In the genomic region with DNA sequence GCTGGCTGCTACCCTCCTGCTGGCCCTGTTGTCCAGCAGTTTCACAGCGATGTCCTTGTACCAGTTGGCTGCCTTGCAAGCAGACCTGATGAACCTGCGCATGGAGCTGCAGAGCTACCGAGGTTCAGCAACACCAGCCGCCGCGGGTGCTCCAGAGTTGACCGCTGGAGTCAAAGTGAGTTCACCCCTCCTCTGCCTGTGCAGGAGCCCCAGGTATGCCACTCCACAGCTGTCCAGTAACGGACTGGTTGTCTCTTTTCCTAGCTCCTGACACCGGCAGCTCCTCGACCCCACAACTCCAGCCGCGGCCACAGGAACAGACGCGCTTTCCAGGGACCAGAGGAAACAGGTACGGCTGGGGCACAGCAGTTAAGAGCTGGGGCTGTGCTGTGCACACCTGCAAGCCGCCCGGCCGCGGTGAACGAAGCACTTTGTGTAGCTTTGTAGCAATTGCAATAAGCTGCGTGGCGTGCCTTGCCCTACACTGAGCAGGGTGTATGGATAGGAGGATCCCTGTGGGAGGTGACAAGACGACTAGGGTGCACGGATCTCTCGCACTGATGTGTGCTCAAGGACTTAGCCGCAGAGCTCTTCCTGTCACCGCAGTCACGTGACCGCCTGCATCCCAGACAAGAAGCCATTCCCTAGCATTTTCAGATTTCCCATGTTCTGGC, we compare ENCODE assay signal across 8 mouse cellular contexts. TPM values are rescaled to one million over a fixed set of nuclear protein-coding genes. Genes with fewer than 3 reads are reported as not detected.
A peak's percentile ranks its signal among the peaks of the same experiment; 100 is the strongest.
DNase-seq lines count a peak whose midpoint lies in the region; ATAC-seq lines count a peak whose summit lies in the region.

No protein-coding gene starts in this region.

- ATAC-seq in forebrain, embryonic 15.5 days (replicated peaks) = peak; percentile 80
- peak; percentile 33 for ATAC-seq in inflammation-experienced regulatory T-cells, adult 6 months
- ATAC-seq in midbrain, embryonic 15.5 days (replicated peaks) = peak; percentile 87

- H3K4me3 ChIP-seq in brown adipose tissue, adult 24 weeks (ENCODE audit: insufficient read depth, low read depth, low read length) = peak overlapping the region; percentile 27
- H3K4me3 ChIP-seq in forebrain, embryonic 15.5 days = peak overlapping the region; percentile 42
- H3K4me3 ChIP-seq in midbrain, embryonic 15.5 days = peak overlapping the region; percentile 43

- no peak overlapping the region for H3K27ac ChIP-seq in brown adipose tissue, adult 24 weeks (replicated peaks; ENCODE audit: low read depth, low read length)
- H3K27ac ChIP-seq in forebrain, embryonic 15.5 days (replicated peaks) = no peak overlapping the region
- no peak overlapping the region for H3K27ac ChIP-seq in midbrain, embryonic 15.5 days

- intact Hi-C loops in heart, postnatal 25 days (cut with DNase I) = no loop called here
- intact Hi-C loops in left cerebral cortex, postnatal 4 days (cut with DNase I) = no loop called here

- DNase-seq in heart, adult 18-20 months = peak; percentile 40 to 43
- no peak for DNase-seq in heart, postnatal 25 days (ENCODE audit: low spot score)
- DNase-seq in left cerebral cortex, postnatal 4 days = peak; percentile 35
- DNase-seq in yolk sac, embryonic 10.5 days (ENCODE audit: low spot score) = peak; percentile 4

- H3K9ac ChIP-seq in forebrain, embryonic 15.5 days (replicated peaks) = peak overlapping the region; percentile 42
- peak overlapping the region; percentile 15; the same call in 1 of the 2 replicates for H3K9ac ChIP-seq in midbrain, embryonic 15.5 days

- H3K27me3 ChIP-seq in forebrain, embryonic 15.5 days = no peaks in the 10 kb centered on the region
- H3K27me3 ChIP-seq in midbrain, embryonic 15.5 days (replicated peaks) = no peaks in the 10 kb centered on the region

- no peaks in the 10 kb centered on the region for H3K4me1 ChIP-seq in brown adipose tissue, adult 24 weeks (ENCODE audit: control insufficient read depth, insufficient read depth, insufficient read length, low read length)
- peaks cover 9% of the 10 kb centered on the region for H3K4me1 ChIP-seq in forebrain, embryonic 15.5 days
- H3K4me1 ChIP-seq in midbrain, embryonic 15.5 days = peaks cover 9% of the 10 kb centered on the region; the same call in 1 of the 2 replicates

- peak overlapping the region; percentile 68 for H3K4me2 ChIP-seq in forebrain, embryonic 15.5 days (replicated peaks)
- peak overlapping the region; percentile 66 for H3K4me2 ChIP-seq in midbrain, embryonic 15.5 days

- no peaks in the 10 kb centered on the region for H3K9me3 ChIP-seq in forebrain, embryonic 15.5 days
- H3K9me3 ChIP-seq in midbrain, embryonic 15.5 days = no peaks in the 10 kb centered on the region

- WGBS in forebrain, embryonic 15.5 days = 5% methylated on average over 29 of the region's 29 CpGs
- WGBS in midbrain, embryonic 15.5 days = 4% methylated on average over 29 of the region's 29 CpGs

- H3K36me3 ChIP-seq in forebrain, embryonic 15.5 days = no peaks in the 10 kb centered on the region
- no peaks in the 10 kb centered on the region for H3K36me3 ChIP-seq in midbrain, embryonic 15.5 days (replicated peaks)

RNA-seq across cellular contexts. Expression of gene Tnfsf13b, which starts 0.9 kb away (rescaled TPM):
- total RNA-seq in heart, adult 18-20 months (2021) = 1 to 10 TPM; 4.5 to 6.0 TPM
- 1 to 10 TPM; 4.2 to 4.4 TPM for total RNA-seq in heart, postnatal 25 days (2021)
- 0.83 and 2.7 TPM in 2 replicates for polyA plus RNA-seq in brown adipose tissue, adult 24 weeks (2012; ENCODE audit: insufficient read depth, insufficient read length, missing spikeins)
- 0.06 and 0.23 TPM in 2 replicates for polyA plus RNA-seq in forebrain, embryonic 15.5 days (2015; fragmentation: Nextera tagmentation; extraction: Ambion mirVana)
- polyA plus RNA-seq in inflammation-experienced regulatory T-cells, adult 6 months (2017; shearing (Covaris generic)) = 10 to 100 TPM in 2 of 3 experiments, 1 to 10 TPM in 1; 8.7 to 21.1 (median 15.6) TPM
- 1 to 10 TPM; 1.8 to 1.9 TPM for total RNA-seq in left cerebral cortex, postnatal 4 days (2021)
- 0.18 and 0.58 TPM in 2 replicates for polyA plus RNA-seq in midbrain, embryonic 15.5 days (2015; fragmentation: Nextera tagmentation; extraction: Ambion mirVana)

RNA-seq across cellular contexts. Expression of gene Abhd13, which starts 29.6 kb away (rescaled TPM):
- total RNA-seq in heart, adult 18-20 months (2021) = 1 to 10 TPM; 9.2 to 9.3 TPM
- 10 to 100 TPM; 11.3 to 13.0 TPM for total RNA-seq in heart, postnatal 25 days (2021)
- 8.0 and 9.4 TPM in 2 replicates for polyA plus RNA-seq in brown adipose tissue, adult 24 weeks (2012; ENCODE audit: insufficient read depth, insufficient read length, missing spikeins)
- polyA plus RNA-seq in forebrain, embryonic 15.5 days (2015; fragmentation: Nextera tagmentation; extraction: Ambion mirVana) = 15.7 and 16.7 TPM in 2 replicates
- polyA plus RNA-seq in inflammation-experienced regulatory T-cells, adult 6 months (2017; shearing (Covaris generic)) = 1 to 10 TPM; 3.4 to 5.9 (median 3.5) TPM
- 10 to 100 TPM; 22.0 to 23.2 TPM for total RNA-seq in left cerebral cortex, postnatal 4 days (2021)
- 13.4 and 13.6 TPM in 2 replicates for polyA plus RNA-seq in midbrain, embryonic 15.5 days (2015; fragmentation: Nextera tagmentation; extraction: Ambion mirVana)

RNA-seq across cellular contexts. Expression of gene Lig4, which starts 29.6 kb away (rescaled TPM):
- total RNA-seq in heart, adult 18-20 months (2021) = 1 to 10 TPM; 4.9 to 5.2 TPM
- 1 to 10 TPM; 5.0 to 5.1 TPM for total RNA-seq in heart, postnatal 25 days (2021)
- polyA plus RNA-seq in brown adipose tissue, adult 24 weeks (2012; ENCODE audit: insufficient read depth, insufficient read length, missing spikeins) = 3.0 and 4.0 TPM in 2 replicates
- 10.4 and 11.9 TPM in 2 replicates for polyA plus RNA-seq in forebrain, embryonic 15.5 days (2015; fragmentation: Nextera tagmentation; extraction: Ambion mirVana)
- polyA plus RNA-seq in inflammation-experienced regulatory T-cells, adult 6 months (2017; shearing (Covaris generic)) = 1 to 10 TPM; 2.8 to 4.3 (median 4.1) TPM
- 10 to 100 TPM; 13.8 to 15.3 TPM for total RNA-seq in left cerebral cortex, postnatal 4 days (2021)
- polyA plus RNA-seq in midbrain, embryonic 15.5 days (2015; fragmentation: Nextera tagmentation; extraction: Ambion mirVana) = 12.3 and 14.3 TPM in 2 replicates

Comparison
In these comparisons a context has a peak if more than half of its experiments do, and no peak if none do; other contexts are left out.
1. ATAC-seq: peak in every context shown above with its lines; median percentile 87 in midbrain, embryonic 15.5 days; 80 in forebrain, embryonic 15.5 days; 33 in inflammation-experienced regulatory T-cells, adult 6 months.